Mouse (Mus musculus): ENCODE data around the gene Rap1gap2. TPM values are rescaled to one million over a fixed set of nuclear protein-coding genes. Genes with fewer than 3 reads are reported as not detected.

Gene Rap1gap2
- total and polyA plus RNA-seq, 3 experiments: 55.4 to 79.8 (median 76.6) TPM

GRCm38 (mm10) chr11:74533050-74533449, 77.7 kb downstream of the Rap1gap2 start:
- H3K36me3 ChIP-seq (replicated peaks in 1 of 2; ENCODE audit: control insufficient read depth in 1 of 2, insufficient read depth in 1 of 2, low read length in 1 of 2): no peaks in the 10 kb centered on the region
- H3K4me1 ChIP-seq (ENCODE audit: control insufficient read depth in 1 of 2, insufficient read depth in 2 of 2): peaks cover 40 to 83% of the 10 kb centered on the region in 2 experiments
- peak; percentile 11; the same call in 1 of the 2 replicates for TF ChIP-seq JUND (conservative IDR thresholded peaks at IDR 0.05; ENCODE audit: low read depth, low read length)
- TF ChIP-seq CHD2 (IDR thresholded peaks at IDR 0.05; ENCODE audit: low read length): peak; percentile 87
- TF ChIP-seq ZKSCAN1 (IDR thresholded peaks at IDR 0.05; ENCODE audit: borderline replicate concordance, low read depth, low read length): no peak
- TF ChIP-seq TBP (conservative IDR thresholded peaks at IDR 0.05; ENCODE audit: low read depth, low read length): peak; percentile 73; the same call in 1 of the 2 replicates
- TF ChIP-seq TCF12 (IDR thresholded peaks at IDR 0.05; ENCODE audit: low read depth, low read length): peak; percentile 100
- peak; percentile 78 for TF ChIP-seq RCOR1 (conservative IDR thresholded peaks at IDR 0.05; ENCODE audit: low read depth, low read length)
- TF ChIP-seq USF2 (conservative IDR thresholded peaks at IDR 0.05; ENCODE audit: low read depth, low read length): no peak
- no peak for TF ChIP-seq GABPA (IDR thresholded peaks at IDR 0.05; ENCODE audit: insufficient replicate concordance, low read depth, low read length)
- TF ChIP-seq MYC (IDR thresholded peaks at IDR 0.05; ENCODE audit: low read depth, low read length): no peak; the same call in 1 of the 2 replicates
- peak; percentile 82 for TF ChIP-seq MAFK (IDR thresholded peaks at IDR 0.05; ENCODE audit: insufficient replicate concordance, low read length)
- peak; percentile 98 for TF ChIP-seq IRF4 (IDR thresholded peaks at IDR 0.05; ENCODE audit: low read depth, low read length)
- TF ChIP-seq ETS1 (conservative IDR thresholded peaks at IDR 0.05; ENCODE audit: low read depth, low read length): peak; percentile 98
- no peak for TF ChIP-seq POLR2AphosphoS2 (IDR thresholded peaks at IDR 0.05; ENCODE audit: low read depth, low read length)
- peak; percentile 1; the same call in 1 of the 2 replicates for TF ChIP-seq SMC3 (IDR thresholded peaks at IDR 0.05; ENCODE audit: low read depth, low read length)
- TF ChIP-seq E2F4 (IDR thresholded peaks at IDR 0.05; ENCODE audit: insufficient replicate concordance, low read depth, low read length): 0 out of 2 replicates have a peak, but pooled peaks have one; percentile 31
- TF ChIP-seq MAX (IDR thresholded peaks at IDR 0.05; ENCODE audit: low read length): peak; percentile 74; the same call in 1 of the 2 replicates
- TF ChIP-seq SIN3A (IDR thresholded peaks at IDR 0.05; ENCODE audit: low read length): peak; percentile 71
- no peak for TF ChIP-seq MXI1 (IDR thresholded peaks at IDR 0.05; ENCODE audit: low read depth, low read length)
- TF ChIP-seq CTCF (conservative IDR thresholded peaks at IDR 0.05 in 1 of 2, IDR thresholded peaks at IDR 0.05 in 1 of 2; ENCODE audit: low read depth in 2 of 2, low read length in 2 of 2): no peak
- TF ChIP-seq ZNF384 (IDR thresholded peaks at IDR 0.05; ENCODE audit: low read depth, low read length): peak; percentile 68; the same call in 1 of the 2 replicates
- TF ChIP-seq RAD21 (IDR thresholded peaks at IDR 0.05; ENCODE audit: low read depth, low read length): no peak; the same call in 1 of the 2 replicates
- TF ChIP-seq BHLHE40 (IDR thresholded peaks at IDR 0.05; ENCODE audit: low read depth, low read length): peak; percentile 98
- TF ChIP-seq NRF1 (IDR thresholded peaks at IDR 0.05; ENCODE audit: low read depth, low read length): 0 out of 2 replicates have a peak, but pooled peaks have one; percentile 29
- no peak for TF ChIP-seq NELFE (IDR thresholded peaks at IDR 0.05; ENCODE audit: low read depth, low read length)
- TF ChIP-seq HCFC1 (IDR thresholded peaks at IDR 0.05; ENCODE audit: low read depth, low read length): peak; percentile 47
- TF ChIP-seq EP300 (IDR thresholded peaks at IDR 0.05; ENCODE audit: low read length): peak; percentile 99
- no peak for TF ChIP-seq ZC3H11A (IDR thresholded peaks at IDR 0.05; ENCODE audit: low read depth, low read length)
- TF ChIP-seq KAT2A (IDR thresholded peaks at IDR 0.05; ENCODE audit: insufficient replicate concordance, low read length): 0 out of 2 replicates have a peak, but pooled peaks have one; percentile 64
- peak; percentile 50 for TF ChIP-seq JUN (IDR thresholded peaks at IDR 0.05; ENCODE audit: insufficient read depth, low read depth, low read length)
- no peak for TF ChIP-seq PAX5 (IDR thresholded peaks at IDR 0.05; ENCODE audit: low read length)
- peak; percentile 96 for TF ChIP-seq MEF2A (IDR thresholded peaks at IDR 0.05; ENCODE audit: borderline replicate concordance, low read depth, low read length)
- no peak; the same call in 1 of the 2 replicates for TF ChIP-seq POLR2A (IDR thresholded peaks at IDR 0.05; ENCODE audit: low read depth, low read length)
- TF ChIP-seq USF1 (IDR thresholded peaks at IDR 0.05; ENCODE audit: low read depth, low read length): no peak
- TF ChIP-seq ZMIZ1 (IDR thresholded peaks at IDR 0.05; ENCODE audit: low read depth, low read length): peak; percentile 57
- TF ChIP-seq CHD1 (IDR thresholded peaks at IDR 0.05; ENCODE audit: low read depth, low read length): peak; percentile 86; the same call in 1 of the 2 replicates
- TF ChIP-seq UBTF (IDR thresholded peaks at IDR 0.05; ENCODE audit: low read depth, low read length): peak; percentile 87; the same call in 1 of the 2 replicates
- TF ChIP-seq MAZ (IDR thresholded peaks at IDR 0.05; ENCODE audit: low read depth, low read length): peak; percentile 94
- peak; percentile 78 for TF ChIP-seq ELF1 (IDR thresholded peaks at IDR 0.05; ENCODE audit: low read depth, low read length)
- no peaks in the 10 kb centered on the region for H3K9me3 ChIP-seq (replicated peaks; ENCODE audit: low read length)
- no peaks in the 10 kb centered on the region for H3K27me3 ChIP-seq (replicated peaks)
- peak overlapping the region; percentile 100 for H3K27ac ChIP-seq (ENCODE audit: insufficient read depth, low read depth)
- DNase-seq (ENCODE audit: extremely low read depth): peak; percentile 94
- H3K4me2 ChIP-seq (ENCODE audit: insufficient read depth, low read depth, poor library complexity, severe bottlenecking): peak overlapping the region; percentile 13; the same call in 1 of the 2 replicates
- in situ Hi-C loops (cut with MboI; ENCODE audit: low pct_ligation_motif_present, low pct_unique_long_range_greater_than_20kb, low sequenced_read_pairs) (loop anchor here (10.0 kb wide), 1 partner anchor 158 kb away; no protein-coding TSS in a partner anchor), dilution Hi-C loops (cut with MboI; ENCODE audit: extremely low pct_ligation_motif_present, extremely low pct_unique_long_range_greater_than_20kb, low sequenced_read_pairs) (no loop called here)
- H3K79me2 ChIP-seq (replicated peaks; ENCODE audit: control insufficient read depth, extremely low read depth, insufficient read depth, poor library complexity, severe bottlenecking): no peaks in the 10 kb centered on the region
- H3K4me3 ChIP-seq (replicated peaks in 1 of 3; ENCODE audit: low read depth in 2 of 3, low read length in 2 of 3, poor library complexity in 1 of 3): no peak overlapping the region
- H3K9ac ChIP-seq (ENCODE audit: insufficient read depth, low read depth): peak overlapping the region; percentile 26; the same call in 1 of the 2 replicates
